Mouse (Mus musculus) heart, postnatal 0 days (tissue): ENCODE measurements around the gene 4930438A08Rik.

Source experiments
- CTCF ChIP-seq: IDR thresholded peaks from 2 replicates; pipeline ENCODE4 v1.5.1; 2016; ENCODE audit warnings: antibody characterized with exemption, control low read depth, low read depth
- EP300 ChIP-seq: IDR thresholded peaks from 2 replicates; pipeline ENCODE4 v1.6.1; 2016; ENCODE audit warnings: antibody characterized with exemption, low read depth

DNA sequence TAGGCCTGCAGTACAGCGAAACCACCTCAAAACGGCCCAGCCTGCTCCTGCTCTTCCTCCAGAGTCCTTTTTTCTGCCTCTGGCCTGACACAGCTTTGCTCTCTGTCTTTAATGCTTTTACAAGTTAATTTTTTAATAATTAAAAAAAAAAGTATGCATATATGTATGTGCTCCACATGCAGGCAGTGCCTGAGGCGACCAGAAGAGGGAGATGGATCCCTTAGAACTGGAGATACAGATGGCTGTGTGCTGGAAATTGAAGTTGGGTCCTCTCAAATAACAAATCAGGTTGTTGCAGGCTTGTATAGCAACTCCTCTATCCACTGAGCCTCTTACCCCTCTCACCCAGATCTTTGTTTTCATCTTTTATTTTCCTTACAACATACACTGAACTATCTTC, 52.2 kb downstream of the 4930438A08Rik start:
- TF ChIP-seq CTCF (0 out of 2 replicates have a peak, but pooled peaks have one; percentile 3), EP300 (no peak)
